Mouse (Mus musculus) C2C12 (cell line): ENCODE measurements around the gene Tenm4.

ENCODE experiments used
- CEBPB ChIP-seq: IDR thresholded peaks from one replicate; pipeline ENCODE4 v1.6.1; 2011; ENCODE audit warnings: low read depth, mild to moderate bottlenecking, control low read depth, moderate library complexity
- CTCF ChIP-seq: IDR thresholded peaks from one replicate; pipeline ENCODE4 v1.5.1; 2011; ENCODE audit not compliant: control insufficient read depth, insufficient read depth, insufficient read length
- FOSL1 ChIP-seq: IDR thresholded peaks from one replicate; pipeline ENCODE4 v1.8.0; 2011; ENCODE audit warnings: mild to moderate bottlenecking, low read length; ENCODE audit not compliant: poor library complexity, insufficient read depth, severe bottlenecking
- MAX ChIP-seq: IDR thresholded peaks from one replicate; pipeline ENCODE4 v1.6.1; 2011; ENCODE audit warnings: mild to moderate bottlenecking, control low read depth
- MYOD1 ChIP-seq: IDR thresholded peaks from one replicate; pipeline ENCODE4 v1.6.1; 2011; ENCODE audit warnings: low read depth; ENCODE audit not compliant: control insufficient read depth, insufficient read length
- MYOG ChIP-seq: IDR thresholded peaks from one replicate; pipeline ENCODE4 v1.6.1; 2011; ENCODE audit not compliant: control insufficient read depth, insufficient read length; ENCODE audit errors: extremely low read depth
- USF1 ChIP-seq: IDR thresholded peaks from one replicate; pipeline ENCODE4 v1.6.1; 2011; ENCODE audit warnings: low read depth, mild to moderate bottlenecking, control low read depth, moderate library complexity

DNA sequence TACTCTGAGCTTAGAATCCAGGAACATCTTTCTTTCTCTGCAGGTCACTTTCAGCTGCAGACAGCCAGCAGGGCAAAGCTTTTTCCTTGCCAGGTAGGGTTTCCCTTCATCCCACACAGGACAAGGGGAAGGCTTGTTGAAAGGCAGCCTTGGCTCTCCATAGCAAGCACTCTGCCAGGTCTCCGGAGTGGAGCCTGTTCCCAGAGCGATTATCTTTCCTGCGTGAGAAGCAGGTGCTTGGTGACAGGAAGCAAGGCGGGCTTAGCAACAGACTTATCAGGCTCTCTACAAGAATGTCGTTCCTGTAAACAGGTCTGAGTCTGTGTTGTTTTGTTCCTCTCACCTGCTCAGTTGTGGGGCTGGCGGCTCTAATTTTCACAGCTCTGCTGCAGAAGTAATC lies 186.5 kb downstream of the Tenm4 start:
- TF ChIP-seq CTCF (no peak), CEBPB (no peak), MAX (no peak), FOSL1 (no peak), USF1 (no peak), MYOD1 (no peak), MYOG (no peak)
